Mouse (Mus musculus) right cerebral cortex, adult 2 months (tissue): ENCODE measurements around the gene Grm6.

Source experiments
- DNase-seq, 2 experiments: peaks; one replicate each; pipeline ENCODE4 v3.0.0; 2021 to 2022; ENCODE audit warnings: low spot score in 2 of 2

Grm6 gene

GRCm38 (mm10) chr11:50914461-50914860, 64.0 kb downstream of the Grm6 start:
- no peak for DNase-seq
